Mouse (Mus musculus): ENCODE results near the gene Slc13a5. TPM values are rescaled to one million over a fixed set of nuclear protein-coding genes. Genes with fewer than 3 reads are reported as not detected.

Gene Slc13a5
- total and polyA plus RNA-seq, 3 experiments, result not detected

- no peak overlapping the region for H3K4me3 ChIP-seq (ENCODE audit: control insufficient read depth in 1 of 2, insufficient read depth in 1 of 2, low read depth in 2 of 2, low read length in 2 of 2)
- no peak overlapping the region for H3K27ac ChIP-seq (ENCODE audit: control insufficient read depth, low read depth, low read length)
- DNase-seq (ENCODE audit: low read depth, low spot score), result no peak
Measured at GRCm38 (mm10) chr11:72284532-72285182, 17.6 kb upstream of the Slc13a5 start.

GRCm38 (mm10) chr11:72283486-72284224, 16.6 kb upstream of the Slc13a5 start:
- no peaks in the 10 kb centered on the region for H3K4me1 ChIP-seq (ENCODE audit: control insufficient read depth in 1 of 2, insufficient read depth in 2 of 2, low read length in 2 of 2)
- no peak for TF ChIP-seq MYC (IDR thresholded peaks at IDR 0.05; ENCODE audit: low read depth, low read length)
- no peak for TF ChIP-seq NRF1 (IDR thresholded peaks at IDR 0.05; ENCODE audit: insufficient read depth, low read depth, low read length, poor library complexity, severe bottlenecking)

More at GRCm38 (mm10) chr11:72284532-72285182, 17.6 kb upstream of the Slc13a5 start:
- no peaks in the 10 kb centered on the region for H3K36me3 ChIP-seq (ENCODE audit: control insufficient read depth in 1 of 2, insufficient read depth in 2 of 2, low read length in 2 of 2)
- H3K27me3 ChIP-seq (ENCODE audit: control insufficient read depth in 1 of 2, insufficient read depth in 2 of 2, low read length in 2 of 2), result peaks cover 23 to 37% of the 10 kb centered on the region in 2 experiments
- H3K9ac ChIP-seq (ENCODE audit: control insufficient read depth, low read depth, low read length, poor library complexity, severe bottlenecking), result no peak overlapping the region
- TF ChIP-seq ZKSCAN1 (IDR thresholded peaks at IDR 0.05; ENCODE audit: low read depth, low read length) (no peak), ETS1 (IDR thresholded peaks at IDR 0.05; ENCODE audit: low read depth, low read length) (no peak), NRF1 (IDR thresholded peaks at IDR 0.05; ENCODE audit: insufficient read depth, low read depth, low read length, poor library complexity, severe bottlenecking) (no peak), EP300 (IDR thresholded peaks at IDR 0.05; ENCODE audit: low read depth in 1 of 2, low read length in 2 of 2) (no peak), MYB (IDR thresholded peaks at IDR 0.05; ENCODE audit: low read depth, low read length) (no peak), KAT2A (conservative IDR thresholded peaks at IDR 0.05; ENCODE audit: low read depth, low read length) (no peak), SMC3 (IDR thresholded peaks at IDR 0.05; ENCODE audit: low read depth, low read length) (no peak), RCOR1 (IDR thresholded peaks at IDR 0.05; ENCODE audit: low read depth, low read length) (no peak), USF2 (IDR thresholded peaks at IDR 0.05; ENCODE audit: borderline replicate concordance in 1 of 2, insufficient read depth in 1 of 2, low read depth in 1 of 2, low read length in 2 of 2) (no peak), BHLHE40 (IDR thresholded peaks at IDR 0.05; ENCODE audit: borderline replicate concordance, low read depth, low read length) (no peak), JUND (IDR thresholded peaks at IDR 0.05; ENCODE audit: low read depth, low read length) (no peak), ELF1 (IDR thresholded peaks at IDR 0.05; ENCODE audit: low read depth, low read length) (no peak), CHD2 (IDR thresholded peaks at IDR 0.05; ENCODE audit: low read length) (no peak), CHD1 (IDR thresholded peaks at IDR 0.05; ENCODE audit: low read depth, low read length) (no peak), UBTF (IDR thresholded peaks at IDR 0.05; ENCODE audit: borderline replicate concordance, insufficient read depth, low read depth, low read length) (no peak), NELFE (IDR thresholded peaks at IDR 0.05; ENCODE audit: low read depth, low read length) (no peak), POLR2A (IDR thresholded peaks at IDR 0.05; ENCODE audit: control insufficient read depth in 1 of 2, insufficient read depth in 1 of 2, low read depth in 1 of 2, low read length in 2 of 2, poor library complexity in 1 of 2) (no peak), TAL1 (IDR thresholded peaks at IDR 0.05; ENCODE audit: low read length) (no peak)
- no peaks in the 10 kb centered on the region for H3K4me1 ChIP-seq (ENCODE audit: control insufficient read depth in 1 of 2, insufficient read depth in 2 of 2, low read length in 2 of 2)
- no peaks in the 10 kb centered on the region for H3K79me2 ChIP-seq (ENCODE audit: control insufficient read depth, insufficient read depth, low read length, poor library complexity)
- H3K9me3 ChIP-seq (replicated peaks; ENCODE audit: insufficient read depth, low read length), result no peaks in the 10 kb centered on the region

More at GRCm38 (mm10) chr11:72283486-72284224, 16.6 kb upstream of the Slc13a5 start:
- H3K79me2 ChIP-seq (ENCODE audit: control insufficient read depth, insufficient read depth, low read length, poor library complexity), result no peaks in the 10 kb centered on the region
- H3K27me3 ChIP-seq (ENCODE audit: control insufficient read depth in 1 of 2, insufficient read depth in 2 of 2, low read length in 2 of 2), result peaks cover 24 to 37% of the 10 kb centered on the region in 2 experiments
- H3K36me3 ChIP-seq (ENCODE audit: control insufficient read depth in 1 of 2, insufficient read depth in 2 of 2, low read length in 2 of 2), result no peaks in the 10 kb centered on the region
- no peaks in the 10 kb centered on the region for H3K9me3 ChIP-seq (replicated peaks; ENCODE audit: insufficient read depth, low read length)
- DNase-seq (ENCODE audit: low read depth, low spot score), result no peak
- no peak overlapping the region for H3K4me3 ChIP-seq (ENCODE audit: control insufficient read depth in 1 of 2, insufficient read depth in 1 of 2, low read depth in 2 of 2, low read length in 2 of 2)
- no peak overlapping the region for H3K27ac ChIP-seq (ENCODE audit: control insufficient read depth, low read depth, low read length)
- H3K9ac ChIP-seq (ENCODE audit: control insufficient read depth, low read depth, low read length, poor library complexity, severe bottlenecking), result no peak overlapping the region

All from MEL (cell line).